Comparison of ENCODE assay signal across 8 mouse cellular contexts in genomic region chr11:3371599-3372295, GRCm38 (mm10). TPM values are rescaled to one million over a fixed set of nuclear protein-coding genes. Genes with fewer than 3 reads are reported as not detected.
DNase-seq lines count a peak whose midpoint lies in the region; ATAC-seq and TF ChIP-seq lines count a peak whose summit lies in the region.

No protein-coding gene starts in this region.

- no peak for TF ChIP-seq POLR2A in myocyte (IDR thresholded peaks at IDR 0.05; ENCODE audit: insufficient read length, low read depth)

- H3ac ChIP-seq in myocyte (ENCODE audit: control insufficient read depth, insufficient read length) = peak overlapping the region; percentile 7

- H3K4me1 ChIP-seq in embryonic facial prominence, embryonic 15.5 days = peaks cover 59% of the 10 kb centered on the region
- H3K4me1 ChIP-seq in intestine, embryonic 15.5 days (replicated peaks) = peaks cover 38% of the 10 kb centered on the region

- 27% methylated on average over 7 of the region's 7 CpGs for WGBS in embryonic facial prominence, embryonic 15.5 days
- WGBS in intestine, embryonic 15.5 days = 25% methylated on average over 7 of the region's 7 CpGs

- H3K27me3 ChIP-seq in embryonic facial prominence, embryonic 15.5 days = no peaks in the 10 kb centered on the region
- H3K27me3 ChIP-seq in intestine, embryonic 15.5 days (replicated peaks) = no peaks in the 10 kb centered on the region
- no peaks in the 10 kb centered on the region for H3K27me3 ChIP-seq in myocyte (ENCODE audit: control insufficient read depth, insufficient read depth, insufficient read length)

- DNase-seq in layer of hippocampus, adult 2 months (ENCODE audit: low spot score in 2 of 2) = no peak
- DNase-seq in layer of hippocampus, adult 9-11 months = no peak
- DNase-seq in right cerebral cortex, postnatal 36 days (ENCODE audit: low spot score in 2 of 2) = no peak
- no peak for DNase-seq in gastrocnemius, adult 18-20 months (ENCODE audit: low spot score)
- DNase-seq in urinary bladder, postnatal 4 days (ENCODE audit: low spot score in 2 of 2) = no peak

- peak overlapping the region; percentile 92 for H3K27ac ChIP-seq in layer of hippocampus, adult 2 months
- peak overlapping the region; percentile 79 for H3K27ac ChIP-seq in embryonic facial prominence, embryonic 15.5 days (replicated peaks)
- peak overlapping the region; percentile 13; the same call in 1 of the 2 replicates for H3K27ac ChIP-seq in intestine, embryonic 15.5 days

- H3K9ac ChIP-seq in embryonic facial prominence, embryonic 15.5 days = peak overlapping the region; percentile 37
- H3K9ac ChIP-seq in intestine, embryonic 15.5 days = peak overlapping the region; percentile 50

- no peaks in the 10 kb centered on the region for H3K9me3 ChIP-seq in embryonic facial prominence, embryonic 15.5 days (replicated peaks)
- no peaks in the 10 kb centered on the region for H3K9me3 ChIP-seq in intestine, embryonic 15.5 days

- H3K4me2 ChIP-seq in embryonic facial prominence, embryonic 15.5 days (replicated peaks) = peak overlapping the region; percentile 91
- peak overlapping the region; percentile 77 for H3K4me2 ChIP-seq in intestine, embryonic 15.5 days (replicated peaks)
- peak overlapping the region; percentile 82 for H3K4me2 ChIP-seq in myocyte (ENCODE audit: low read depth)

- TF ChIP-seq CTCF in layer of hippocampus, adult 2 months (conservative IDR thresholded peaks at IDR 0.05) = no peak

- H3K36me3 ChIP-seq in embryonic facial prominence, embryonic 15.5 days = no peaks in the 10 kb centered on the region
- H3K36me3 ChIP-seq in intestine, embryonic 15.5 days = no peaks in the 10 kb centered on the region
- no peaks in the 10 kb centered on the region for H3K36me3 ChIP-seq in myocyte (ENCODE audit: control insufficient read depth, insufficient read depth)

- ATAC-seq in embryonic facial prominence, embryonic 15.5 days (ENCODE audit: insufficient number of reproducible peaks, low FRiP score, low TSS enrichment, low read depth) = no peak
- ATAC-seq in intestine, embryonic 15.5 days = peak; percentile 19

- H3K4me3 ChIP-seq in layer of hippocampus, adult 2 months = peak overlapping the region; percentile 83
- H3K4me3 ChIP-seq in embryonic facial prominence, embryonic 15.5 days (replicated peaks) = peak overlapping the region; percentile 64
- H3K4me3 ChIP-seq in intestine, embryonic 15.5 days (replicated peaks) = peak overlapping the region; percentile 42
- peak overlapping the region; percentile 36 for H3K4me3 ChIP-seq in myocyte

- peaks cover 11% of the 10 kb centered on the region for H3K79me2 ChIP-seq in myocyte (ENCODE audit: control insufficient read depth, insufficient read depth)

TF ChIP-seq in myocyte, 11 proteins besides CTCF, POLR2A, EP300 and RAD21:
- no peak for TF ChIP-seq USF1 (IDR thresholded peaks at IDR 0.05; ENCODE audit: low read depth)
- no peak for TF ChIP-seq POLR2AphosphoS2 (IDR thresholded peaks at IDR 0.05; ENCODE audit: insufficient read length, low read depth)
- no peak for TF ChIP-seq MYOD1 (IDR thresholded peaks at IDR 0.05; ENCODE audit: control insufficient read depth in 1 of 3, insufficient read length in 2 of 3, low read depth in 2 of 3)
- no peak for TF ChIP-seq CEBPB (IDR thresholded peaks at IDR 0.05; ENCODE audit: insufficient read depth, poor library complexity, severe bottlenecking)
- no peak for TF ChIP-seq REST (IDR thresholded peaks at IDR 0.05; ENCODE audit: insufficient read depth, insufficient read length)

RNA-seq across cellular contexts. Expression of gene Limk2, which starts 37.2 kb away (rescaled TPM):
- total RNA-seq in layer of hippocampus, adult 2 months (2021) = 100 to 1,000 TPM in 1 of 2 experiments, 10 to 100 TPM in 1; 97.6 to 117 TPM
- 100 and 103 TPM in 2 replicates for polyA plus RNA-seq in embryonic facial prominence, embryonic 15.5 days (2015; fragmentation: Nextera tagmentation; extraction: Ambion mirVana)
- polyA plus RNA-seq in intestine, embryonic 15.5 days (2015; fragmentation: Nextera tagmentation; extraction: Ambion mirVana) = 60.1 and 64.0 TPM in 2 replicates
- 37.8 TPM for polyA plus RNA-seq in myocyte (2012; fragmentation: generic; extraction: Trizol)
- 10 to 100 TPM; 10.4 to 12.1 TPM for total RNA-seq in gastrocnemius, adult 18-20 months (2021)

RNA-seq across cellular contexts. Expression of gene Pik3ip1, which starts 41.5 kb away (rescaled TPM):
- total RNA-seq in layer of hippocampus, adult 2 months (2021) = 10 to 100 TPM; 35.9 to 41.5 TPM
- 13.9 and 15.8 TPM in 2 replicates for polyA plus RNA-seq in embryonic facial prominence, embryonic 15.5 days (2015; fragmentation: Nextera tagmentation; extraction: Ambion mirVana)
- polyA plus RNA-seq in intestine, embryonic 15.5 days (2015; fragmentation: Nextera tagmentation; extraction: Ambion mirVana) = 8.5 and 8.7 TPM in 2 replicates
- polyA plus RNA-seq in myocyte (2012; fragmentation: generic; extraction: Trizol) = 5.8 TPM
- total RNA-seq in gastrocnemius, adult 18-20 months (2021) = 10 to 100 TPM; 27.2 to 30.8 TPM

Comparison
In these comparisons a context has a peak if more than half of its experiments do, and no peak if none do; other contexts are left out.
1. H3K27ac ChIP-seq: peak in every context shown above with its lines; median percentile 92 in layer of hippocampus, adult 2 months; 79 in embryonic facial prominence, embryonic 15.5 days; 13 in intestine, embryonic 15.5 days.